Mouse (Mus musculus) T-cell, adult 2 months (primary cell): Measurements from ENCODE around the gene Fam240b.

ENCODE experiments used
- DNase-seq: peaks from one replicate; pipeline ENCODE4 v3.0.0; 2022; ENCODE audit warnings: low spot score

Gene Fam240b

DNA sequence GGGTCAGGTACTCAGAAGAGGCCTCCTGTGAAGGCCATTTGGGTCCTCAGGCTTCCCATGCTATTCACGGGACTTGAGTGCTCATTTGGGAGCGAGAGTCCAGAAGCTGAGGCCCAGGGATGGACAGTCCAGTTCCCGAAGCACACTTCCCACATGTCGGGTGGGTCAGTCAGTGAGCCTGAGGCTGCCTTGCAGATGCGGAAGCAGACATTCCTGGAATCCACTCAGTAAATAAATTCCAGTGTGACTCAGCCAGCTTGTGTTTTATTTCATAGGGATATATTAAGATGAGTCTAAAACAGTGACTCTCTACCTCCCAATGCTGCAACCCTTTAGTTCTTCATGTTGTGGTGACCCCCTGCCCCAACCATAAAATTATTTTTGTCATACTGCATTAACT, 58.1 kb downstream of the Fam240b start:
- no peak for DNase-seq

- peak; percentile 70 for DNase-seq
These were observed 58.6 kb downstream of the Fam240b start for GRCm38 (mm10) chr13:64438863-64439452.

- no peak for DNase-seq
These were observed 59.8 kb downstream of the Fam240b start for GRCm38 (mm10) chr13:64437801-64438200.

DNA sequence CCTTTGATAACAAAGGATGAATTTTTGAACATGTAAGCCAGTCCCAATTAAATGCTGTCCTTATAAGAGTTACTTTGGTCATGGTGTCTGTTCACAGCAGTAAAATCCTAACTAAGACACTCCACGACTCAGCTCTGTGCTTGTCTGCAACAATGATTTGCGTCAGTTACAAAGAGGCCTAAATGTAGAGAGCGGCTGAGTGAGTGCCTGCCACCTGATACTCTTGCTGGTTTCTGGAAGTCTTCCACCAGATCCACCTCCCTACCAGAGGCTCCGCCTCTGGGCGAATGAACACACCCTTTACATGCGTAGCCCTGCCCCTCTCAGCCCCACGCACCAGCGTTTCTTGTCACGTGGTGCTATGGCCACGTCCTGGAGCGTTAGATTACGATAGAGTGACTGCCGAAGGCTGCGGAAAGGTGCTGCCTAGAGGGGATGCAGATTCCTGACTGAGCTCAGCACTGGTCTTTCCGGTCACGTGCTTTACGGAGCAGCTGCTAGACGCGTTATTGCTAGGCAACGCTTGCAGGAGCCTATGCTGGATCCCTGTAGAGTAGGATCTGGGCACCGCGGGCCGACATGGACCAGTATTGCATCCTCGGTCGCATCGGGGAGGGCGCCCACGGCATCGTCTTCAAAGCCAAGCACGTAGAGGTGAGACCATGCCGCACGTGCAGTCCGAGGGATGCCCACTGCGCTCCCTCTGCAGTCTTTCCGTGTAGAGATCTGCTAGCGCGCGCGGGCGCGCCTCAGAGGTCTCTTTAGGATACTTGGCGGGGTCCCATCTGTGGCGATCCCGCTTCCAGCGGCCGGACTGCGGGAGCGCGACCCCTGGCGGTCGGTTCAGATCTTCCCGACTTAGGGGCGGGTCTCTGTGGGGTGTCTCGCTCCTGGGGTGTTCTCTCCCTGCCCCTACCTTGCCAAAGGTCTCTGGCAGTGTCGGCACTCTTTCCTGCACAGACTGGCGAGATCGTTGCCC, 65.3 kb downstream of the Fam240b start, which contains the start of gene Cdk20:
Cdk20 (plus strand) TSS at position 298 of the 979 bp plus-strand sequence.
- peak; percentile 87 for DNase-seq
